Mouse (Mus musculus) erythroblast, embryonic 14.5 days (primary cell): Measurements from ENCODE around the gene Ighmbp2.

Experiments
- GATA1 ChIP-seq: IDR thresholded peaks from 2 replicates; pipeline ENCODE4 v1.6.1; 2012; ENCODE audit warnings: low read length, inconsistent platforms, mixed read lengths
- TAL1 ChIP-seq: IDR thresholded peaks from 3 replicates; pipeline ENCODE4 v1.6.1; 2012; ENCODE audit warnings: low read length, inconsistent platforms, mixed read lengths

- TF ChIP-seq GATA1 (no peak), TAL1 (no peak)
Measured at GRCm38 (mm10) chr19:3321617-3322016, 38.8 kb upstream of the Ighmbp2 start.
